Mouse (Mus musculus) T-cell, adult 2 months (primary cell): ENCODE data around the gene Rptor.

Source experiments
- DNase-seq: peaks from one replicate; pipeline ENCODE4 v3.0.0; 2022; ENCODE audit warnings: low spot score

Gene Rptor

DNA sequence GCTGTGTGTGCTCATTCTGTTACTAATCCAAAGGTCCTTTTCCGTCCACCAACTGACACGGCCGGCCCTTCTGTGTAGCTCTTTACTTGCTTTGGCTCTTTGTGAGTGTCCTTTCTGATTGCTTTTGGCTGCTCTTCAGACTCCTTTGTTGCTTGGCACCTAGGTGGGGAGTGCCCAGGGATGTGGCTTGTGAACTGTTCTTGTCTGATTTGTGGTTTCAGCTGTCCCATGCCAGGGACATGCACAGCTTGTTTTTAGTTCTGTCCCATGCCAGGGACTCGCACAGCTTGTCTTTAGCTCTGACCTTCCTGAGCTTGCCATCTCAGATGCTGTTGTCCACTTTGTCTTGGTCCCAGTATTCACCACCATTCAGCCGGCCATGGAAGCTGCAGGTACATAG, 4.8 kb downstream of the Rptor start:
- DNase-seq = no peak

DNA sequence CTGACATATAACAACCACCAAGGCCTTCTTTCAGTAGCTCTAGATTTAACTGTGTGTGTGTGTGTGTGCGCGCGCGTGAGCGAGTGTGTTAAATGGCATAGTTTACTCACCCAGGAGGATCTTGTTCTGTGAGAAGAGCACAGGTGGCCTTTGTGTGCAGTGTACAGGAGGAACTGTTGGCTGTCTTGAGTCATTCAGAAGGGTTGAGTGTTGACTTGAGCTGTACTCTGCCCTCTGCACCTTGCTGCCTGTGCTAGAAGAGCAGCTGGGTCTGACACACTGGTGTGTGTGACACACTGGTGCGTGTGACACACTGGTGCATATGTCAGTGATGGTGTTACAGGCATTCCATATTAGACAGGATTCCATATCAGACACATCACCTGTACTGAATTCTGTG, 8.8 kb downstream of the Rptor start:
- DNase-seq = no peak

DNA sequence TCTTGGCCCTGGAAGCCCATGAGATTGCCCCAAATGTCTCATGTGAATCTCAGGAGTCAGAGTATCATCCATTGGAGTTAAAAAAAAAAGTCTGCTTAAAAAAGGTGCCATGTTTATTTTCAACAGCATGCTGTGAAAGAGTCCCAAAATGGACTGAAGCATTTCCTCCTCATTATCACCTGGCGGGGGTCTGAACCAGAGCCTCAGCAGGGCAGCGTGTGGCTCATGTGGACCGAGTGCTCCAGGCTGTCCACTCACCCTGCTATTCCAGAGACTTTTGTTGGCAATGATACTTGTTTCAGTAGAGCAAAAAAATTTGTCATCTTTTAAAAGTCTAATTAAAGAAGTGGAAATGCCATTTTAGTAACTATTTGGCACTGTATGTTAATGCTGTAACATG, 9.5 kb downstream of the Rptor start:
- DNase-seq = no peak

DNA sequence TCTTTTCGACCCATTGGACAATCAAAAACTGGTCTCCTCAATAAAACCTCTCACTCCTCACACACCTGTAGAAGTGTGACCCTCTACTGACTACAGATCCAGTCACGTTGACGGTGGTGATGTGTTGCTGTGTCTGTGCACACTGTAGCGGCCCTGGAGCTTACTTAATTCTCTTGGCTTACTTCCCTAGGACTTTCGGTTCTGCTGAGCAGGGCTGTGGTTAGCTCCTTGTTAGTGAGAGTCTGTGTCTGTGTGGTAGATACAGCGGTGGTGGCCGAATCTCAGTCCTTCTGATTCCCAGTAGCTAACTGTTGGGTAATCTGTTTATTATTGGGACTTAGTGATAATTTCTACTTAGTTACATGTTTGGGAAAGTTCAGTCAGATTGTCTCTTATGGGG, 12.4 kb downstream of the Rptor start:
- no peak for DNase-seq

DNA sequence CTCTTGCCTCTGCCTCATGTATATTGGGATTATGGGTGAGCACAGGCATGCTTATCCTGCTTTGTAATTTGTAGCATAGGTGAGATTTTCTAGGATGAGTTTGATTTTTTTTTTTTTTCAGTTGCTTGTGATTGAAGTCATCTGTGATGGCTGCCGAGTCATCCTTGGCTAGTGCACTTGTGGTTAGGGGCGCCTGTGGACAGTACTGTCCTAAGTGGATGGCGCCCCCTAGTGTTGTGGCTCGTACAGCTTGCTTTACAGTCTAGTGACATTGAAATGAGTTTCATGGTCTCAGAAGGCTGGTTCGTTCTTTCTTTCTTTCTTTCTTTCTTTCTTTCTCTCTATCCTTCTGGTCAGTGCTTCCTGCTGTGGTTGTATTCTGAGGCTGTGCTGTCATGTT, 16.1 kb downstream of the Rptor start:
- peak; percentile 24 for DNase-seq

DNA sequence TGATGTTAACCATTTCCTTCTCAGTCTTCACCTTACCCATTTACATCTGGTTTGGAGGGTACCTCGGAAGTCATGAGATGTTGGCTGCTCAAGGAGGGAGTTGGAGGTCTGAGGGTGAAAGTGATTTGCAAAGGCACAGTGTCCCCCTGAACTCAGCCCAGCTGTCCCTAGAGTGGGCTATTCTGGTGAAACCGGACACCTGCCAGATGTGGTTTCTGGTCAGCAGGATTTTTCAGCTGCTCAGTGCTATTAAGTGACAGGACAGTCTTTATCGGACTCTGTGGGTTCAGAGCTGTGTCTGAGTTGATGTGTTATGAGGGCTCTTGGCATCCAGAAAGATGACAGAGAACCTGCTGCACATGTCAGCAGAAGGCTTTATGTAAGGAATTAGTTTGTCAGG, 18.6 kb downstream of the Rptor start:
- DNase-seq = no peak

DNA sequence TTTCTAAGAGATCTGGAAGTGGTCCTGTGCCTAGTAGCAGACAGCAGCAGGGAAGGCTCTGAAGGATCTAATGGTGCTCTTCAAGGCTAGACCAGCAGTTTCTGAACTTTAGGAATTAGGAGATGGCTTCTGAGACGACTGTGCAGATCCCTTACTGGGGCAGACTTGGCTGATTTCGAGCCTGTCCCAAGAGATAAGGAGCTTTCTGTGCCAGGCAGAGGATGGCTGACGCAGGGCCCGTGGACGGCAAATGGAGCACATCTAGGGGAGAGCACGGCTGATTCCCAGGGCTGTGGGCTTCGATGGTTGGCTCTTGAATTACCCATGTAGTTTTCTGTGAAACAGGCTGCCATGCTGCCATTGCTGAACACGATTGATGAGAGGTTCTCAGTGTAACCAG, 21.1 kb downstream of the Rptor start:
- no peak for DNase-seq

DNA sequence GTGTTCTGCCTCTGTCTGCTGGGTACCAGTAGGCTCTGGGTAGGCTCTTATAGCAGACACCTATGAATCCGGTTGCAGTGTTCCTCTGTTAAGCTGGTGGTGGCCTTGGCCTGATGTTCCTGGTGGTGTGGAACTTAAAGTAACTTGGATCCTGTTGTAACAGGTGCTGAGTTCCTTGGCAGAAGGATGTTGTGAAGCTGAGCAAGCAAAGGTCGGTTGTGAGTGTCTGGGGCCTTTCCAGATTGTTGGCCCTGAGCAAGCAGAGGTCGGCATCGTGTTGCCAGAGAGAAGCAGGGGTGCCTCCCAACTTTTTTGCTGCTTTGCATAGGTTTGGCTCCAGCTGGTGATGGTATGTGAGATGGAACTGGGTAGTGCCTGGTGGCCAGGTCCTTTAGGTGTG, 21.7 kb downstream of the Rptor start:
- no peak for DNase-seq

DNA sequence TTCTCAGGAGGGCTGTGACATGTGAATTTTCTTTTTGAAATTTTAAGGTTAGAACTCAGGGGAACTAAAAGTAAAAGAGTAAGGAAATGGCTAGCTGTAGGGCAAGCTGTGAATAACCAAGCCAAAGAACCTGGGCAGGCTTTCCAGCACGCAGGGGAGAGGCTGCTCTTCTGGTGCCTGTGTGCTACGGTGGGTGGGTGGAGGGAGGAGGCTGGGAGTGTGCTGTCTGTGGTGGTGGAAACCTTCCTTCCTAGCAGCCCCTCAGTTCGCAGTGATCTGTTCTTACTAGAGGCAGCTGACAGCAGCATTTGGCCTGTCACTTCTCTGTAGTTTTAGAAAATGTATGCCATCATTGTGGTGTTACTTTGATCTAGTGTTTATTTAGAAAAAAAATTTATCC, 22.2 kb downstream of the Rptor start:
- DNase-seq = no peak

DNA sequence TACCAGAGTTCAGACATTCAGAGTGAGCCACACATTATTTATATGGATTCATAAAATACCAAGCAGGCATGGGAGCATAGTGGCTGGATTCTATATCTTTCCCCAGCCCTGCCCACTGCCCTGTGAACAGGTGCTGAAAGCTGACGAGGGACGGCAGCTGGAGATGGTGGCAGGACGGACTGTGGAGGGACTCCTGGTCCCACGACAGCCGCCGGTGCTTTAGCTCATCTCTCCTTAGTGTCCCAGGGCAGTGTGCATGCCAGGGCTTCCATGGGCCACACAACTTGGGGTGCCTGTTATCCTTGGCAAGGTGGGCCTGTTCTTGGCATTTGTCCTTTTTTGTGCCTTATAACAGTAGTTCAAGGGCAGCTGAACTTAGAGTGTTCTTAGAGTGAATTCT, 22.8 kb downstream of the Rptor start:
- no peak for DNase-seq

DNA sequence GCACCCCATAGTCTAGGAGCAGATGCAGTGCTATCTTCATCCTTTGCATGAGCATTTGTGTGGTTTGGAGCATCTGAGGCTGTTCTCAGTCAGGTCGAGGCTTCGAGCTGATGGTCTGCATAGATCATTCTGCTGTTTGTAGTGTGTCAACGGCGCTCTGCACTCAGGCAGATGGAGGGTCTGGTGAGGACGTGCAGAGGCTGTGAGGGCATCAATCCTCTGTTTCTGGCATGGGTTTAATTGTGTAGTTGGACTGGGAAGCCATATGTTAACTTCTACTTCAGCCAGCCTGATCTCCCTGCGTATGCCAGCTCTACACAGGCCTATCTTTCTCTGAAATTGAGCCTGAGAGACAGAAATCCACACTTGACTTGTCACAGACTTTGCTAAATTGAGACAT, 23.2 kb downstream of the Rptor start:
- DNase-seq = no peak

DNA sequence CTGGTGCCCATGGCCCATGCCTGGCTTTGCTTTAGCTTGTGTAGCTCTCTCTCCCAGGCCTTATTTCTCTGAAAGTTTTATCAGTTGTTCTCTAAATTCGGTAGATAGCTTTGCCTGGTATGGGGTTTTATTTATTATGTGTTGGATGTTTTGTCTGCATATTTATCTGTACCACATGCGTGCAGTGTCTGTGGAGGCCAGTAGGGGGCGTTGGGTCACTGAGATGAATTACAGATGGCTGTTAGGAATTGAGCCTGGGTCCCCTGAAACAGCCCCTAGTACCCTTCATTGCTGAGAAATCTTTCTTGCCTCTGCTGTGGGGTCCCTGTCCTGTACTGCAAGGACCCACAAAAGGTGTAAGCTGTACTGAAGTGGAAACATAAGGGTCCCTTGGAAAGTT, 24.5 kb downstream of the Rptor start:
- no peak for DNase-seq

DNA sequence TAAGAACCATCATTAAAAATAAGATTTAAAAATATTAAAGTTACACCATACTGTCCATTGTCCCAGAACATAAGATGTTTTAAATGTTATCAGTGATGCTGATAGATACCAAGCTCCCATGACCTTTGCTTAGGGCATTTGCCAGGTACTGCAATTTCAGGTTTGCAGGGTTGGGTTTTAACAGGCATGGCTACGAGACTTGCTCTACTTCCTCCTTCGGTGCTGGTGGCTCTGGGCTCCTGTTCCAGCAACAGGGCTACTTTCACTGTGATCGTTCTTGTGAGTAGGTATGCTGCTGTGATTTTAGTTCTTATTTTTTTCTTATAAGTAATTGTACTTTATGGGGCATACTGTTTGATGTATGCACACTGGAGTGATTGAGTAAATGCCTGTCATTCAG, 26.4 kb downstream of the Rptor start:
- no peak for DNase-seq

DNA sequence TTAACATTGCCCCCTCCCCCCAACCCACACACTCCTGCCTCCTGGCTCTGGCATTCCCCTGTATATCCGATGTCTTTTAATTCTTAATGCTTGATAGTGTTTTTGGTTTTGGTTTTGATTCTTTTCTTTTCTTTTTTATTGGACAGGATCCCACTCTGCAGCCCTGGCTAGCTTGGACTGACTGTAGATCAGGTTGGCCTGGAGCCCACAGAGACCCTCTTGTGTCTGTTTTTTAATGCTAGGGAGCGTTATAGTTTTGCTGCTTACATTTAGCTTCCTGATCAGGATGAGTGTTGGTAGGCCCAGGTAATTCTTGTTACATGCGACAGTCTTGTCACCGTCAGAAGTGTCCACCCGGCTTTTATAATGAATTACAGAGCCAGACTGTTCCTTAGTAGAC, 27.6 kb downstream of the Rptor start:
- DNase-seq = no peak

DNA sequence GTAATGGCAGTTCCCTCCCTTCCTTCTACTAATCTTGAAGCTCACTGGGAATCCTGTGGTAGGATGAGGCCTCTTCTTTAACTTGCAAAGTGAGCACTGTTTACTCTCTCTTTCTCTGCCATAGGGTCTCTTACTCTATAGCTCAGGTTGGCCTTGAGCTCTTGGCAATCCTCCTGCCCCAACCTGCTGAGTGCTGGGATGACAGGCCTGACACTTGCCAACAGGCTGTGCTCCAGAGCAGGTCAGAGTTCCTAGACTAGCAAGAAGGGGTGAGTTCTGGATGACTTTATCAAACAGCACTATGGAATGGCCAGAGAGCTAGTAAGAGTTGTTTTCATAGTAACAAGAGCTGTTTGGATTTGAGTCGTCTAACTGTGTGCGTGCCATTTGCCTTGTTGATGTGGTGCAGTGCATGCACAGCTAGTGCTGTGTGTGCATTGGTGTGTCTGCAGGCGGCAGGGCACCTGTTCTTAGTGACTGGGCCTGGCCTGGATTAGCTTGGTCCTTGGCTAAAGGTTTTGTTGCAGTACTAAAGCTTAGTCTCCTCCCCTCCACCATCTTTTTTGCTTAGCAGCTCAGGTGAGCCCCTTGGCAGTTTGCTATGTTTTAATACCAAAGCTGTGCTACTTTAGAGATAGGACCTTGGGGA, 28.6 kb downstream of the Rptor start:
- DNase-seq = no peak

DNA sequence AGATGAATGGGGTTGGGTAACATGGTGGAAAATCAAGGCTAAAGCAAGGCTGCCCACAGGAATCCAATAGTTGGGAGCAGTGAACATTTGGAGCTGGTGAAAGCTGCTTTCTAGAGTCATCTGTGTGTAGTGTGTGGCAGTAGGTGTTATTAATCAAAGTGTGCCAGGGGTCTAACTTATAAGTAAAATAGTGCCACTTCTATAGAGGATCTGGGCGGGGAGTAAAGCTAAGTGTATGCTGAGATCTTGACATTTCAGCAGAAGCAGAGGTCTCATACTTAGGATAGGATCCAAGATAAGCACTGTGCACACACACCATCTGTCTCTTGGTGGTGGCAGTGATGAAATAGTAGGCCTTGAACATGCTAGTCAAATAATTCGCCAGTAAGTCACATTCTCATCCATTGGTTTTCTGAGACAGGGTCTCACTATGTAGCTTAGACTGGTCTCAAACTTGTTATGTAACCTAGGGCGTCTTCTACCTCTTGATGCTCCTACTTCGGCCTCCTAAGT, 33.7 kb downstream of the Rptor start:
- no peak for DNase-seq

DNA sequence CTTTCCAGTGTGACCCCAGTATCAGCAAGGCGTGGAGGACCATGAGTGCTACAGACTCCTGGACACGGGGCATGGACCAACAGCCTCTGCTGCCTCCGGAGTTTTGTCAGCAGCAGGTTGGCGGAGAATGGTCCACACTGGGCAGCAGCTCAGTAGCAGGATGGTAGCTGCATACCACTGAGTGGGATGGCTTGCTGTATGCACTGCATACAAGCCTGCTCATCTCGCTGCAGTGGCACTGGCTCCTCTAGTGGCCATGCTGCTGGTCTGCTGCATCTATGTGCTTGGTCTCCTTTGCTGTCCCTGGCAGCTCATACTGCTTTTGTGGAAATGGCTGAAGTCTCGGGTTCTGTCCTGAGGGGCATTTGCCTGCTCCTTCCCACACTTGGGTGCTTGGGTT, 34.8 kb downstream of the Rptor start:
- no peak for DNase-seq

DNA sequence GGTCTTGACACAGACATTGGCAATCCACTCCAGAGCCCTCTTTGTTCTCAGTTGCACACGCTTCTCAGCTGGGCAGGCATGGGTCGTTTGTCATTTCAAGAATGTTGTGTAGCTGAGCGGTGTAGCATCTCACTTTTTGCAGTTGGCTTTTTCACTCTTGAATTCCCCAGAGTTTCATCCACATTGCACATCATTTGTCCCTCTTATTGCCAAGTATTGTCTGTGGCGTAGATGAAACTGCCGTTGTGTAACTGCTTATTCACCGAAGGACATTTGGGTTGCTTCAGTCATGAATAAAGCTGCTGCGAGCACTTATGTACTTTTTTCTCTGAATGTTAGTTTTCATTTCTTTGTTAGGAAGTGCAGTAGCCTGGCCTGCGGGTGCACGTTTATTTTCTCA, 37.8 kb downstream of the Rptor start:
- no peak for DNase-seq

DNA sequence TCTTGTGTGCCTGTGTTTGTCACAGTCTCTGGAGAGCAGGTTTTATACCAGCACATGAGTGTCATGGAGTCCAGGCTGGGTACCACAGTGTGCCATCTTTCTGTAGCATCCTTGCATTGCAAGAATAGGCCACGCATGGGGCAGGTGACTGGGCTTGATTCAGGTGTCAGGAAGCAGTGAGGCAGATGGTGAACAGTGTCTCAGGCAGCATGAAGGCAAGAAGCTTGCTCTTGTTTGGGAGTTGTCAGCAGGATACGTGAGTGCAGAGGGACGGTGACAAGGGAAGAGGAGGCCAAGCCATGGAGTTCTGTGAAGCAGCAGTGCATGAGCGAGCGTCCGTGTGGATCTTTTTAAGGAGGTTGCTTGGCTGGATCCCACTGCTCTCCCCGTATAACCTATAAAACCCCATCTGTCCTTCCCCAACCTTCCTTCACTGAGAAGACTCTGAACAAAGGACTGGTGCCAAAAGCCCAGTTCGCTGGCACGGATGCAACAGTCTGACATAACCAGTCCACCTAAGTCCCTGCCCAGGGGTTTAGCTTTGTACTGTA, 39.2 kb downstream of the Rptor start:
- no peak for DNase-seq

DNA sequence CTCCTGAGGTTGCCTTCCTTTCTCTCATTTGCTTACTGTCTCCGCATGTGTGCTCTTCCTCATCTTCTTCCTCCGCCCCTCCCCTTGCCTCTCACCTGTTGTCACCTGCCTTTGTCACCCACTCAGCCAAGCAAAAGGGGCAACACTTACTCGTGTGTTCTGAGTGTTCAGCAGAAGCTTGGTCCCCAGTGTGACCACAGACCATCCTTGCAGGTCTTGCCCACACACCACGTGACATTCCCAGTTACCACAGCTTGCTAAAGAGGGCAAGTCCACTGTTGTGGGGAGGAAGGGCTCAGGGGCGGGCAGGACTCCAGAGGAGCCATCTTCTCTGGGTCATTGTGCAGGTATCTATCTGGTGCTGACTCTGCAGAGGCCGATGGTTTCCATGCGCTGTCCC, 40.6 kb downstream of the Rptor start:
- no peak for DNase-seq

DNA sequence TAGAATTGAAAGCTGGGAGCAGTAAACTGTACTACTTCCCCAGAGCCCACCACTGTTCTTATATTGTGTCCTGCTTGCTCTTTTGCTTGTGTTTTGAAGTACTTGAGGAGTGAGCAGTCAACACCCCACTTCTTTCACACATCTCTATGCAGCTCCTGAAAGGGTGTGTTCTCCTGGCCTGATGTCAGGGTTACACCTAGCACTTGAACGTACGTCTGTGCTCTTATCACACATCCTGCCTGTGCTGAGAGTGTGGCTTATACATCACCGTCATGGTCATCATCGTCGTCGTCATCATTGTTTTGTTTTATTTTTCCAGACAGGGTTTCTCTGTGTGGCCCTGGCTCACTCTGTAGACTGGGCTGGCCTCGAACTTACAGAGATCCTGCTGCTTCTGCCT, 41.4 kb downstream of the Rptor start:
- peak; percentile 40 for DNase-seq

DNA sequence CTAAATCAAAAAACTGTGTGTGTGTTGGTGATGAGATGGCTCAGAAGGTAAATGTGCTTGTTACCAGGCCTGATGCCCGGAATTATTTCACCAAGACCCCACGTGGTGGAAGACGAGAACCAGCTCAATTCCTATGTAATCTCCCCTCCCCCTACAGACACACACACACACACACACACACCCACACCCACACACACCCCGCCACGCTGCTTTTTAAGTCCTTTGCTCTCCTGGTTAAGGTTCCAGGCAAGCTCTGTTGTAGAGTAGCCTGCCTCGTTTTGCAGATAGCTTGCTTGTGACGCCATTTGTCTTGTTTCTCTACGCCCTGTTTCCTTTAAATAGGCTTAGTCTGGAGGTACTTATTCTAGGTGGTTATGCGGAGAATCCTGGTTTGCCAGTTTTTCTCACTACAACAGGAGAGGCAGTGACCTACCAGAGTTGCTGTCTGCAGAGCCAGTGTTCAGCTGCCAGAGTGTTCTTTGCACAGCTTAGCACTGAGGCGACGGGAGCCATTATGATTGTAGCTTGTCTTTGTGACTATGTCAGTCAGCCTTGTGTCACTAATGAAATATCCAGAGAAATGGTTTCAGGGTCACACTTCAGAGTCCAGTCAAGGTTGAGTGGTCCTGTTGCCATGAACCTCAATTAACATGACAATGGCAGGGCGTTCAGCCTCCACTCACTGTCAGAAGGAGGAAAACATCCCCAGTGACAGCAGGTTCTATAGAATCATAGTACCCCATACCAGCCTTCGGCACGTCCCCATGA, 42.1 kb downstream of the Rptor start:
- DNase-seq = no peak

DNA sequence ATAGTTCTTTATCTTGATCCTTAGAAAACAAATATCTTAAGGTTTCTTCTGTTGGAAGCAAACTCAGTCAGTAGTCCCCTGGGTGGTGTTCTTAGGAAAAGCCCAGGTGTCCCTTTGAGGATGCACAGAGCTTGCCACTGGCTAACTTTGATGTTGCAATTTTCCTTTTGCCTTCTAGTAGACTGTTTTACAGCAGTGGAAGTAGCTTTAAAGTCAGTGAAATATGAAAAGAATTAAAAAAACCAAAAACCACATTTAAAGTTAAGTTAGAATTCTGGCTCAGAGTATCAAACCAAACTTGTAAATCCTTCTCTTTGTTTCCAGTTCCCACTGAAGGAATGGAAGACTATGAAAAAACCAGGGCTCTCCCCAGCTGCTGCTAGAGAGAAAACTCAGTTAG, 47.8 kb downstream of the Rptor start:
- DNase-seq = no peak

DNA sequence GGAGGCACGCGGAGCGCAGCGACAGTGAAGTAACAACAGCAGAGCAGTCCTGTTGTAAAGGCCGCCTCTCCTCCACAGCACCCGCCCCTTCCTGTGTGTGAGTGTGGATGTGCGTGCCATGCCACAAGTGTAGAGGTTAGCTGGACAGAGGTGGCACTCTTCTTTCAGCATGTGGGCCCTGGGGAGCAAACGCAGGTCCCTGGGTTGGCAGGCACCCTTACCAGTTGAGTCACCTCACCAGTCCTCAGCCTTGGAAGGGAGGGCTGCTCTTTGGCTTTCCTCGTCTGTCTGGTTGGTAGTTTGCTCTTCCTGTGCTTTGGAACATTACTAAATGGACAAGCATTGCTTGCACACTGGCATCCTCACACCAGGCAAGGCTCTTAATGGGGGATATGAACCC, 50.6 kb downstream of the Rptor start:
- DNase-seq = no peak
